Mouse (Mus musculus): ENCODE results near the gene Mgmt. TPM values are rescaled to one million over a fixed set of nuclear protein-coding genes. Genes with fewer than 3 reads are reported as not detected.
A peak's percentile ranks its signal among the peaks of the same experiment; 100 is the strongest.

Gene Mgmt
- polyA plus RNA-seq, 1 experiment from 2014 or later, result 6.5 TPM

GRCm38 (mm10) chr7:137073878-137074277 is 179.5 kb downstream of the Mgmt start:
- no peaks in the 10 kb centered on the region for H3K36me3 ChIP-seq (ENCODE audit: control insufficient read depth, insufficient read depth, low read length)
- no peak overlapping the region for H3K27ac ChIP-seq (replicated peaks; ENCODE audit: low read depth, low read length)
- H3K9me3 ChIP-seq (ENCODE audit: control insufficient read depth, low read length), result no peaks in the 10 kb centered on the region
- no peak overlapping the region for H3K9ac ChIP-seq (ENCODE audit: low read depth, low read length)
- no peak overlapping the region for H3K4me2 ChIP-seq (ENCODE audit: low read depth, low read length)
- no peak for ATAC-seq (ENCODE audit: low read depth)
- H3K4me1 ChIP-seq (ENCODE audit: control insufficient read depth, insufficient read depth, low read length), result no peaks in the 10 kb centered on the region
- no peaks in the 10 kb centered on the region for H3K27me3 ChIP-seq (replicated peaks; ENCODE audit: control insufficient read depth, insufficient read depth, low read length)
- 72% methylated on average over 5 of the region's 5 CpGs for WGBS
- H3K4me3 ChIP-seq (ENCODE audit: low read depth, low read length), result no peak overlapping the region
- DNase-seq (ENCODE audit: low spot score), result peak; percentile 58

- no peaks in the 10 kb centered on the region for H3K27me3 ChIP-seq (replicated peaks; ENCODE audit: control insufficient read depth, insufficient read depth, low read length)
- H3K4me1 ChIP-seq (ENCODE audit: control insufficient read depth, insufficient read depth, low read length), result no peaks in the 10 kb centered on the region
- H3K27ac ChIP-seq (replicated peaks; ENCODE audit: low read depth, low read length), result no peak overlapping the region
- ATAC-seq (ENCODE audit: low read depth) (no peak), DNase-seq (ENCODE audit: low spot score) (no peak)
- no peak overlapping the region for H3K9ac ChIP-seq (ENCODE audit: low read depth, low read length)
- 81% methylated on average over 6 of the region's 6 CpGs for WGBS
- no peaks in the 10 kb centered on the region for H3K9me3 ChIP-seq (ENCODE audit: control insufficient read depth, low read length)
- no peak overlapping the region for H3K4me2 ChIP-seq (ENCODE audit: low read depth, low read length)
- no peak overlapping the region for H3K4me3 ChIP-seq (ENCODE audit: low read depth, low read length)
- H3K36me3 ChIP-seq (ENCODE audit: control insufficient read depth, insufficient read depth, low read length), result no peaks in the 10 kb centered on the region
These were observed 179.9 kb downstream of the Mgmt start for GRCm38 (mm10) chr7:137074324-137074723.

GRCm38 (mm10) chr7:137075301-137075700 is 180.9 kb downstream of the Mgmt start:
- Histone ChIP-seq H3K4me2 (ENCODE audit: low read depth, low read length) (no peak overlapping the region), H3K27ac (replicated peaks; ENCODE audit: low read depth, low read length) (no peak overlapping the region), H3K9me3 (ENCODE audit: control insufficient read depth, low read length) (no peaks in the 10 kb centered on the region), H3K27me3 (replicated peaks; ENCODE audit: control insufficient read depth, insufficient read depth, low read length) (no peaks in the 10 kb centered on the region), H3K36me3 (ENCODE audit: control insufficient read depth, insufficient read depth, low read length) (no peaks in the 10 kb centered on the region), H3K4me3 (ENCODE audit: low read depth, low read length) (no peak overlapping the region), H3K4me1 (ENCODE audit: control insufficient read depth, insufficient read depth, low read length) (no peaks in the 10 kb centered on the region), H3K9ac (ENCODE audit: low read depth, low read length) (no peak overlapping the region)
- DNase-seq (ENCODE audit: low spot score), result no peak
- ATAC-seq (ENCODE audit: low read depth), result no peak
- 86% methylated on average over 1 of the region's 1 CpGs for whole genome bisulfite sequencing

DNA sequence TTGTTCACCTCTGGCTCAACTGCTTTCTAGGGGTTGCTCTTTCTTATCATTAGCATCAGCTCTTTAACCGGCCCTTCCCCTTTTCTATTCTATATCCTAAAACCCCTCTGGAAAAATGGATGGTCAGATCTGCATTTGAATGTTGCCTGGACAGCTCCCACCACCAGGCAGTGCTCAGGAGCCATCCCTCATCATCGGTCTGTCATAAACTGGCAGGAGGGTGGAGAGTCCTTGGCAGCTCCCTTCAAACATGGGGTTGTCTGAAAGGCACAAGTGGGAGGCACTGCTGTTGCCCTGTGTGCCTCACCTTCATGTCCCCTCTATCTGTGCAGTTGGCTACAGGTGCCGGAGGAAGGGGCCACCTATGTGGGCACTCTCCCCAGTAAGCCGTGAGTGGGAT is 185.8 kb downstream of the Mgmt start:
- H3K36me3 ChIP-seq (ENCODE audit: control insufficient read depth, insufficient read depth, low read length), result no peaks in the 10 kb centered on the region
- H3K27me3 ChIP-seq (replicated peaks; ENCODE audit: control insufficient read depth, insufficient read depth, low read length), result no peaks in the 10 kb centered on the region
- no peak overlapping the region for H3K9ac ChIP-seq (ENCODE audit: low read depth, low read length)
- no peaks in the 10 kb centered on the region for H3K4me1 ChIP-seq (ENCODE audit: control insufficient read depth, insufficient read depth, low read length)
- no peak overlapping the region for H3K27ac ChIP-seq (replicated peaks; ENCODE audit: low read depth, low read length)
- no peak overlapping the region for H3K4me3 ChIP-seq (ENCODE audit: low read depth, low read length)
- DNase-seq (ENCODE audit: low spot score), result no peak
- no peaks in the 10 kb centered on the region for H3K9me3 ChIP-seq (ENCODE audit: control insufficient read depth, low read length)
- WGBS, result 90% methylated on average over 4 of the region's 4 CpGs
- ATAC-seq (ENCODE audit: low read depth), result no peak
- no peak overlapping the region for H3K4me2 ChIP-seq (ENCODE audit: low read depth, low read length)

GRCm38 (mm10) chr7:137082171-137082570 is 187.8 kb downstream of the Mgmt start:
- H3K9ac ChIP-seq (ENCODE audit: low read depth, low read length), result no peak overlapping the region
- ATAC-seq (ENCODE audit: low read depth) (no peak), DNase-seq (ENCODE audit: low spot score) (no peak)
- no peaks in the 10 kb centered on the region for H3K27me3 ChIP-seq (replicated peaks; ENCODE audit: control insufficient read depth, insufficient read depth, low read length)
- H3K27ac ChIP-seq (replicated peaks; ENCODE audit: low read depth, low read length), result no peak overlapping the region
- no peaks in the 10 kb centered on the region for H3K9me3 ChIP-seq (ENCODE audit: control insufficient read depth, low read length)
- H3K4me2 ChIP-seq (ENCODE audit: low read depth, low read length), result no peak overlapping the region
- WGBS, result 90% methylated on average over 6 of the region's 6 CpGs
- no peak overlapping the region for H3K4me3 ChIP-seq (ENCODE audit: low read depth, low read length)
- H3K4me1 ChIP-seq (ENCODE audit: control insufficient read depth, insufficient read depth, low read length), result peaks cover 12% of the 10 kb centered on the region
- no peaks in the 10 kb centered on the region for H3K36me3 ChIP-seq (ENCODE audit: control insufficient read depth, insufficient read depth, low read length)

- Histone ChIP-seq H3K36me3 (ENCODE audit: control insufficient read depth, insufficient read depth, low read length) (no peaks in the 10 kb centered on the region), H3K4me2 (ENCODE audit: low read depth, low read length) (no peak overlapping the region), H3K9ac (ENCODE audit: low read depth, low read length) (no peak overlapping the region), H3K27me3 (replicated peaks; ENCODE audit: control insufficient read depth, insufficient read depth, low read length) (no peaks in the 10 kb centered on the region), H3K27ac (replicated peaks; ENCODE audit: low read depth, low read length) (no peak overlapping the region), H3K4me3 (ENCODE audit: low read depth, low read length) (no peak overlapping the region), H3K9me3 (ENCODE audit: control insufficient read depth, low read length) (no peaks in the 10 kb centered on the region), H3K4me1 (ENCODE audit: control insufficient read depth, insufficient read depth, low read length) (peaks cover 23% of the 10 kb centered on the region)
- WGBS, result 91% methylated on average over 7 of the region's 7 CpGs
- ATAC-seq (ENCODE audit: low read depth) (no peak), DNase-seq (ENCODE audit: low spot score) (no peak)
These were observed 190.2 kb downstream of the Mgmt start for GRCm38 (mm10) chr7:137084651-137085050.

DNA sequence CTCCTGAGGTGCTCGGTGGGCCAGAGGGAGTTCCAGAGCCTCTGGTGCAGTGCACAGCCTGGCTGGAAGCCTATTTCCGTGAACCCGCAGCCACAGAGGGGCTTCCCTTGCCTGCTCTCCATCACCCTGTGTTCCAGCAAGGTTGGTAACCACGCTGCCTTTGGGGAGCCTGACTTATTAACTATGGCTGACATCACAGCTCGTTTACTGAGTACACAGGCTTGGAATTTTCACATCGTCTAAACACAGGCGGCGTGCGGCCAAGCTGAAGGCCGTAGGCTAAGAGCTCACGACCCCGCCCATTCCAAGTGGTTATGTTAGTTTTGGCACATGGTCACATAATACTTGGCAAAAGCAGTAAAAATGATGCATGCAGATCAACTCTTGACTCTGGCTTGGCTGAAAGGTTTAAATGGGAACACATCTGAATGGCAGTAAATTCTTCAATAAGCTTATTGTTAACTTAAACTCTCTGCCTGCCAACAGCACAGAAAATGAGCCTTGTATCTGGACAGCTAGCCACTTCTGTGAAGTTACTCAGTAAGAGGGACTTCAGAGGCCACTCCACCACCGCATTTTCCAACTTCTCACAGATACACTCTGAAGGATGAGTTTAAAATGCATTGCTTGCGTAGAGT is 191.7 kb downstream of the Mgmt start:
- peaks cover 26% of the 10 kb centered on the region for H3K4me1 ChIP-seq (ENCODE audit: control insufficient read depth, insufficient read depth, low read length)
- no peak overlapping the region for H3K9ac ChIP-seq (ENCODE audit: low read depth, low read length)
- ATAC-seq (ENCODE audit: low read depth) (peak; percentile 84), DNase-seq (ENCODE audit: low spot score) (peak; percentile 95)
- peak overlapping the region; percentile 52; the same call in 1 of the 2 replicates for H3K27ac ChIP-seq (replicated peaks; ENCODE audit: low read depth, low read length)
- WGBS, result 36% methylated on average over 14 of the region's 14 CpGs
- H3K4me2 ChIP-seq (ENCODE audit: low read depth, low read length), result peak overlapping the region; percentile 21
- no peaks in the 10 kb centered on the region for H3K9me3 ChIP-seq (ENCODE audit: control insufficient read depth, low read length)
- H3K36me3 ChIP-seq (ENCODE audit: control insufficient read depth, insufficient read depth, low read length), result no peaks in the 10 kb centered on the region
- no peaks in the 10 kb centered on the region for H3K27me3 ChIP-seq (replicated peaks; ENCODE audit: control insufficient read depth, insufficient read depth, low read length)
- H3K4me3 ChIP-seq (ENCODE audit: low read depth, low read length), result no peak overlapping the region

GRCm38 (mm10) chr7:137087136-137087535 is 192.7 kb downstream of the Mgmt start:
- 0 out of 2 replicates have a peak, but pooled peaks have one; percentile 20 for ATAC-seq (ENCODE audit: low read depth)
- Histone ChIP-seq H3K4me1 (ENCODE audit: control insufficient read depth, insufficient read depth, low read length) (peaks cover 26% of the 10 kb centered on the region), H3K9me3 (ENCODE audit: control insufficient read depth, low read length) (no peaks in the 10 kb centered on the region), H3K4me3 (ENCODE audit: low read depth, low read length) (no peak overlapping the region), H3K4me2 (ENCODE audit: low read depth, low read length) (no peak overlapping the region), H3K9ac (ENCODE audit: low read depth, low read length) (no peak overlapping the region), H3K36me3 (ENCODE audit: control insufficient read depth, insufficient read depth, low read length) (no peaks in the 10 kb centered on the region), H3K27ac (replicated peaks; ENCODE audit: low read depth, low read length) (no peak overlapping the region), H3K27me3 (replicated peaks; ENCODE audit: control insufficient read depth, insufficient read depth, low read length) (no peaks in the 10 kb centered on the region)
- DNase-seq (ENCODE audit: low spot score), result no peak
- 64% methylated on average over 6 of the region's 6 CpGs for WGBS

- no peak overlapping the region for H3K4me2 ChIP-seq (ENCODE audit: low read depth, low read length)
- H3K4me1 ChIP-seq (ENCODE audit: control insufficient read depth, insufficient read depth, low read length), result peaks cover 26% of the 10 kb centered on the region
- 60% methylated on average over 6 of the region's 6 CpGs for WGBS
- H3K27ac ChIP-seq (replicated peaks; ENCODE audit: low read depth, low read length), result no peak overlapping the region
- H3K9me3 ChIP-seq (ENCODE audit: control insufficient read depth, low read length), result no peaks in the 10 kb centered on the region
- H3K27me3 ChIP-seq (replicated peaks; ENCODE audit: control insufficient read depth, insufficient read depth, low read length), result no peaks in the 10 kb centered on the region
- H3K4me3 ChIP-seq (ENCODE audit: low read depth, low read length), result no peak overlapping the region
- DNase-seq (ENCODE audit: low spot score) (no peak), ATAC-seq (ENCODE audit: low read depth) (no peak)
- no peak overlapping the region for H3K9ac ChIP-seq (ENCODE audit: low read depth, low read length)
- no peaks in the 10 kb centered on the region for H3K36me3 ChIP-seq (ENCODE audit: control insufficient read depth, insufficient read depth, low read length)
These were observed 193.7 kb downstream of the Mgmt start for GRCm38 (mm10) chr7:137088141-137088540.
